Mouse (Mus musculus) ES-Bruce4 (cell line): ENCODE results near the gene Frmd5.

Source experiments
- CTCF ChIP-seq: IDR thresholded peaks from one replicate; pipeline ENCODE4 v1.8.1; 2011; ENCODE audit warnings: low read depth, low read length
- POLR2A ChIP-seq: IDR thresholded peaks from one replicate; pipeline ENCODE4 v1.8.1; 2011; ENCODE audit warnings: low read length; ENCODE audit not compliant: insufficient read depth

GRCm38 (mm10) chr2:121806959-121807653, at the start of gene Frmd5:
- TF ChIP-seq POLR2A: peak; percentile 37
- no peak for TF ChIP-seq CTCF
